Mouse (Mus musculus) cerebellum, adult 8-10 months (tissue): ENCODE results near the gene Tab2.

Source experiments
- DNase-seq: peaks from one replicate; pipeline ENCODE4 v3.0.0; 2022

Tab2 gene

DNA sequence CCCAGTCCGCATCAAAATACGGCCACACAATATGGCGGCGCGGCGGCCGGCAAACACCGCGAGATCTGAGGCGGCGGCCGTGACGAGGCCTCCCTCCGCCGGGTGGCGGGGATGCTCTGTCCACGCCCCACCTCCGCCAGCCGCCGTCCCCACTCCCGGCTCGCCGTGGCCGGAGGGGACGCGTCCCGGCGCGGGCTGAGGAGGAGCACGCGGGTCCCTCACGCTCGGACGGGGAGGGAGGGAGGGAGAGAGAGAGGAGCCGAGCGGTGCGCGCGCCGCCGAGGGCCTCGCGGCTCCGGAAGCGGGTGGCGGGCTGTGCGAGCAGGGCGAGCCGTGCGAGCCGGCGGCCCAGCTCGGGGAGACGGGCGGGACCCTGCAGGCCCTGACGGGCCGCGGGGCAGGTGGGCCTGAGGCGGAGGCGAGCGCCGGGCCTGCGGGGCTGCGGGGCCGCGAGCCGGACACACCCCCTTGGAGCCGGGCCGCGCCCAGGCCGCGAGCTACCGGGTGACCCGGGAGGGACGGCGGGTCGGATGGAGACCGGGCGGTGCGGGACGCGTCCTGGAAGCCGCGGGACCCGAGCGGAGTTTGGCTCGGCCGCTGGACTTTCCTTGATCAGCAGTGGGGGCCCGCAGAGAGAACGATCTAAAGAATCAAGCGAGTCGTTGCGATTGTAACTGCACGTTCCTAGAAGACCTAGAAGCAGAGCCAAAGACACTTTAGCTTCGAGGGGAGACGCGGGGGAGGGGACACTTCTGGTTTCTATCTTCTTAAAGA, at the start of gene Tab2:
Tab2 (minus strand) TSS at position 3 of the 774 bp plus-strand sequence.
- peak; percentile 88 for DNase-seq

DNA sequence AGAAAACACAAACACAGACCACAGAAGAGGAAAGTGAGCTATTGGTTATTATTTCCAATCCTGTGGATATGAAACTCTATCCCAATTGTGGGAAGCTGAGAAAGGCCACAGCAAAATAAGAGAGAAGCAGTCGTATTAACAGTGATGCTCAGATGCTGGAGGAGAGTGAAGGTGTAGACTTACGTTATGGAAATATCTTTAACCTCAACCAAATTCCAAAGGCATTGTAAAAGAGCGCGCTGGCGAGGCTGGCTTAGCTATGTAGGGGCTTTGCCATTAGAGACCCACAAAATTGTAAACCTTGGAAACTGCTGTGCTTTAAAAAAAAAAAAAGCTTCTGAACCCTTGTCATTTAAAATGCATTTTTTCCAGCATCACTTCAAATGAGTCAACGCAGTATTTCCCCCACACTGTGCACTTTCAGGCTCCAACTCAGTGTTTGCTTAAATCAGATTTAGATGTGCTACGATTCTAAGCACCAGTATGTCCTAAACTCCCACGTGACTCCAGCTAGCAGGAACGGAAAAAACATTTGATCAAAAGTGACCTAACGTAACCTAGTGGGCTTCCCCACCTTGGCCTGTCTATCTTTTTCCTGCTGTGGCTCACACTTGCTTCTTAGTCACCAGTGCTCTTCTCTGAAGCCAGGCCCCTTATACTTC, 36.4 kb upstream of the Tab2 start:
- no peak for DNase-seq

DNA sequence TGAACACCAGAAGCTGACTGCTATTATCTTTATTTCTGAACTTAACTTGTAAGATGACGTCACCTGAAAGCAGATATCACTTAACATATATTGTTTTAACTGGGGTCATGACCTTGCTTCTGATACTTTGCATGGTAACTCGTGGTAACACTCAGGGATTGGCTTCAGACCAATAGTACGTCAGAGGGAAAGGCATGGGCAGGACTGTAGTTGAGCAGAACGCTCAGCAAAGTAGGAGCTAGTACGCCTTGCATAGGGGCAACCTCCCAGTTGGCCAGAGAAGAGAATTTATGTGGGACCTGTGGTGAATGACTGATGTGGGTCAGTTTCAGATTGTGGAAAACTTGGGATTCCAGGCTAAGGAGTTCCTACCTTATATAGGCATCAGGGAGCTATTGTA, 35.6 kb upstream of the Tab2 start:
- DNase-seq = no peak

DNA sequence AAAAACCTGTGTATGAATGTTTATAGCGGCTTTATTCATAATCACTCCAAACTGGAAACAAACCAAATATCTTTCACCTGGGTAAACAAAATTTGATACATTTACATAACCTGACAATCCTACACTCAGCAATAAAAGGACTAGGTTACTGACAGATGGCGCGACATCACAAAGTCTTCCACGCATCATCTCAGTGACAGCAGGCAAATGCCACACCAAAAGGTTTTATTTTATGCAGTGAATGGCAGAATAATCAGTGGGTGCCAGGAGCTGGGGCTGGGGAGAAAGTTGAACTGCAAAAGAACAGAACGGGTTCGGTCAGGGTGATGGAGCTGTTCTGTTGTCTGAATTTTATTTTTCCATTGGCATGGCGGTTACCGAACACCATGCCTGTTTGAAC, 31.5 kb upstream of the Tab2 start:
- DNase-seq = no peak

DNA sequence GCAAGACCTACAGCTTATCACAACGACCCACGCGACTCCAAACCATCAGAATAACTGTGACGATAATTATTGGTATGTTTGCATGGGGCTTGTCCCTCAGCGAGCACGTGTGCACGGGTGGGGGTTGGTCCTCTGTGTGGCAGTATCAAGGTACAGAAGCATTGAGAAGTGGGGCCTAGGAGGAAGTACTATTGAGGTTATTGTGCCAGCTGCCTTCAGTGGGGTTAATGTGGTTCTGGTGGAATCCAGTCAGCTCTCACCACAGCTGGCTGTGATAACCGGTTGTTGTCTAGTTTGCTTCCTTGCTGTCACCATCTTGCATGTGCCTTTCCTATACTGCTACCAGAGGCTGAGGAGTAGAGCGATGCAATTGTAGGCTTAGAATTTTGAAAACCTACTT, 20.4 kb upstream of the Tab2 start:
- no peak for DNase-seq

DNA sequence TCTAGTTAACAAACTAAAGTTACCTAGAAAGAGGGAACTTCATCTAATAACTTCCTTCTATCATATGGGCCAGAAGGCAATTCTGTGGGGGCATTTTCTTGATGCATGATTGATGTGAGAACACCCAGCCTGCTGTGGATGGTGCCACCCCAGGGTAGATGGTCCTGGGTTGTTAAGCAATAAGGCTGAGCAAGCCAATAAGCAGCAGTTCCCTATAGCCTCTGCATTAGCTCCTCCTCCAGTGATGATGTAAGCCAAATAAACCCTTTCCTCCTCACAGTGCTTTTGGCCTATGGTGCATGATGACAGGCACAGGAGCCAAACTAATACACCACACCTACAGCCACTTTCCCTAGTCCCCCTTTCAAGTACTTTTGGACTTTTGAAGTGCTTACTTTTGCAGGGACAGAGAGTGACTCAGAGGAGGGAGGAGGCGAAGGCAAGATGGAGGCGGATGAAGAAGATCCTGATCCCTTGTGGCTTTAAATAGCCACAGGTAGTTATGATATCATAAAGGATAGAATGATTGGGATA, 12.8 kb upstream of the Tab2 start:
- no peak for DNase-seq

DNA sequence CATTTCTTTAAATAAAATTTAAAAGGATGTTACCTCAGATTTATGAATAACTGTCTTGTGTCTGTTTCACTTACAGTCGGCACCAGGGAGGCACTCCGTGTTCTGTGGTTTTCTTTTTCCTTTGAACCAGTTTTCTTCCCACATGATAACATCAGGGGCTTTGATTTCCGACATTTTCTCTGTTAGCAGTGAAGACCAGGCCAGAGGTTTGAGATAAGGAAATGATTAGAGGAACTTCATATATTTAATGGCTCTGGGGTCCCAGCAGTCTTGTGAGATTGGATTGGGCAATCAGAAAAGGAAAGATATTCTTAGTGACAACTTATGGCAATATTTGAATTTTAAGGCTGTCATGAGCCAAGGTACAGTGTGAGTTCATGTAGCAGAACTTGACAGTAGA, 11.1 kb upstream of the Tab2 start:
- DNase-seq = no peak

DNA sequence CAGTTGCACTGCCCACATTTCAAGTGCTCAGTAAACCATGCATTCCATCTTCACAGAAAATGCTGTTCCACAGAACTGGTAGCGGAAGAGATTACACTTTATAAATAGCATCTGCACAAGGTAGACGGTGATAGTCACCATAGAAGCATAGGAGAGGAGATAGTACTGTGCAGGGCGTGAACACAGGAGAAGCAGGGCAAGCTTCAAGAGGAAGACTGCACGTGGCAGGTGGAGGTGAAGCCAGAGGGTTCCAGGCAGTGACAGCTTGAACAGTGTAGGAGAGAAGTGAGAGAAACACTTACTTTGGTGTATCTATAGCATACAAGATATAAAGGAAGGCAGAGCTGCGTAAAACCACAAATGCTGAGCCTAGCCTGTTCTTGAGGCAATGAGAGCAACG, 3.0 kb upstream of the Tab2 start:
- no peak for DNase-seq

DNA sequence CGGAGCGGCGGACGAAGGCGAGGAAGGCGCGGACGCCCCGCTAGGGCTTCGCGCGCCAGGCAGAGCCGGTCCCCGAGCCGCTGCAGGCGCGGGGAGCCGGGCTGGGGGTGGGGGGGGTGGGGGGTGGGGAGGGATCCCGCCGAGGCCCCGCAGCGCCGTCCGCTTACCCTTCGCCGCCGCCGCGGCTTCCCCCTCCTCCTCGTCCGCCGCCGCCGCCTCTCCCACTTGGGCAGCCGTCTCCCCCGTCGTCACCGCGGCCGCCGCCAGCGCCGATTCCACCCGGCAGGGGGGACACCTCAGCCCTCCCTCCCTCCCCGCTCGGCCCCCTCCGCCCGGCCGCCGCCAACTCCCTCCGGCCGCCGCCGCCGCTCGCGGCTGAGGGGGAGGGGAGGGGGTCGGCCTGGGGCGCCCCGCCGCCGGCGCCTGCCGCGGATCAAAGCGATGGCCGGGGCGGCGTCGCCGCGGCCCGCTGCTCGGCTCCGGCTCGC, 352 bp downstream of the Tab2 start:
- peak; percentile 48 for DNase-seq

DNA sequence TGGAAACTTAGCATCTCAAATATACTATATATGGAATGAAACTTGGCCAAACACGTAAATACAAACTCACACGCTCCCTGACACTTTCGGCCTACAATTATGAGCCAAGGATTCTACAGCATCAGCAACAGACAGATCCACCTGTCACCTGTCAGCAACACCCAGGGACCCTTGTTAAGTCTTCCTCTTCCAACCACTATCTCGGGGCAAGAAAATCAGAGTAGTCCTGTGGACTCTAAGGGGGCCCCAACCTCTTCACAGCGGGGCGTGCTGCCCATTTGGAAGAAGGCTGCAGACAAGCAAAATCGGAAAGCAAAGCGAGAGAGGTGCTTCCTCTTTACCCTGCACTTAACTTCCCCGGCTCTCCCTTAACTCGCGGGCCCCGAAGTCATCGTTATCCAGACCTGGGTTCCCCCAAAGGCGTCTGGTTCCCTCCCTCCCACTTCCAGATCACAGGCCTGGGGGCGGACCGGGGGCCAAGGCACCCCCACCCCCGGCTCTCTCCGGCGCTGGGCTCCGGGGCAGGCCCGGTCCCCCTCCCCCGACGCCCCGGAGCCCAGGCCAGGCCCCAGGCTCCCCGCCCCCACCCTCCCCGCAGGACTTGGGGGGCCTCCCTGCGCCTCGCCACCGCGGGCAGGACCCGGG, 919 bp downstream of the Tab2 start:
- DNase-seq = peak; percentile 42

DNA sequence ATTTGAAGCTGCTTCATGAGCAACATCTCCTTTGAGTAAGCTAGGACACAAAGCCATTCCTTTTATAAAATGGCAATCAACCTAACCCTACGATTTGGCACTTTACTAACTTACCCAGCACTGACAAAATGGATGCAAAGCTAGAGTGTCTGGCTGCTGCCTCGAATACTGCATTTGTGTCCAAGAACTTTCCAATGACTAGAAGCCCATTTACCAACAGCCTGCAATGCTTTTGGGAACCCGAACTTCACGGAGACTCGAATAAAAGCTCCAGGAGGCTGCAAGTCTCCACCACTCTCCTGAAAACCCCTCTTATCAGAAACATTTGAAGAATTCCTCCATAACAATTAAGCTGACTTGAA, 1.4 kb downstream of the Tab2 start:
- no peak for DNase-seq

DNA sequence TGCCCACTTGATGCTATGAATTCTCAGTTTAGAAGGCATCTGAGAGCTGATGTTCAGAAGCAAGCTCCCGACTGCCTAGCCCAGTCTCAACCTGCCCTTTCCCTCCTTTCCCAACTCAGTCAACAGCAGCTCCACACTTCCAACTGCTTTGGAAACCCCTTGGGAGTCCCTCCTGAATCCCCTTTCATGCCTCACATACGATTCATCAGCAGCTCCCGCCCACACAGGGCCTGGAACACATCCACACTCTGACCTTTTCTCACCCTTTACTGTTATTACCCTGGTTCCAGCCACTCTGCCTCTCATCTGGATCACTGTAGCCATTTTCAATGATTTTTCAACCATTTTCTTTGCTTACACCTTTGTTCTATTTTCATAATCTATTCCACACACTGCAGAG, 13.0 kb downstream of the Tab2 start:
- no peak for DNase-seq

DNA sequence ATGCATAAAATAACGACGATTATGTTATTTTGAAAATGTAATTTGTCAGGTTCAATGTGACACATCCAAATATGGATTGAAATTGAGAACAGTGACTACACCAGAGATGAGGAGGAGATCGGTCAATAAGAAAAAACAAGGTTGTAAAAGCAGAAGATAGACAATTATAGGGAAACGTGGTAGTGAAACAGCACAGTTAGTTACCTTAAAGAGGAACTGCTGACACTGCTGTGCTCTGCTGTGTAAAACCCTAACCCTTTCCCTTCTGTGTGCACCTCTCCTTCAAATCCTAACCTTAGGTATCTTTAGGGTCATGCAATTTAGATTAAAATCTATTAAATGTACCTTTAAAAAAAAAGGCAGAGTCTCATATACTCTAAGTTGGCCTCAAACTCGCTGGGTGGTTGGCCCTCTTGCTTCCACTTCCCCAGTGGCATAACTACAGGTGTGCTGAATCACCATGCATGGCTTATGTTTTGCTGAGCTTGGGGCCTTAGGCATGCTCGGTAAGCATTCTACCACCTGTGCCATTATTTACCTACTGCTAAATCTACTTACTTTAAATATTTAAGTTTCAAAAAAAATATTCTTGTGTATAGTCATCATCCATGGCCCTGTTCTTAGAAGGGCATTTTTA, 19.4 kb downstream of the Tab2 start:
- DNase-seq = no peak

DNA sequence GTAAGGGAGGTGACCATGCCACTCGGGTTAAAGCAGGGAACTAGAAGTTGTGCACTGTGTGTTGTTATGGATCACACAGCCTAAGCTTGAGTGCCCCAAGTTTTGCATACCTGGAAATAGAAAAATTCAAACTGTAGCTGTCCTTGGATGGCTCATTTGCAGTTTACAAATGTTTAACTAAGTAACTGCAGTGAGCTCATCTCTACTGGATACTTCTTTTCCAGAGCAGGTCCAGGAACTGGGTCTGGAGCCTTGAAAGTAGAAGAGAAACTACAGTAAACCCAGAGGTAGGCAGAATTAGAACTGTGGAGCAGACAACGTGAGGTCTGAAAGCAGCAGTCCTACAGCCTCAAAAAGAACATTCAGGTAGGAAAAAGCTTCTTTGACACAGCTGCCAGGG, 23.1 kb downstream of the Tab2 start:
- DNase-seq = no peak

DNA sequence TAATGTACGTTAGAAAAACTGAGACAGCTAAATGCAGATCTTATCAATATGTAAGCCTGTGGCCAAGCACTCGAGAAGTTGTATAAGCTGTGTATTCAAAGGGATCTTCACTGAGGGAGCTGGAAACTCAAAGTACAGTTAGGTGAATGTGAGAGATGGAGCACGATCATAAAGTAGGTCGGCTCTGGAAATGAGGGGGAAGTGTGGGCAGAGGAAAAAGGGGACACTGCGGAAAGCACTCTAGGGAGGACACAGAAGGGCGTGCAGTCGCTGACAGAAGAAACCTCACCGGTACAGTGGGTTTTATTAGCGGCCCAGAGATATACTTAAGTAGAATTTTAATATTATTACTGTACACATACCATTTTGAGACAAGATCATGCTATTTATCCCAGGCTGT, 27.0 kb downstream of the Tab2 start:
- no peak for DNase-seq

DNA sequence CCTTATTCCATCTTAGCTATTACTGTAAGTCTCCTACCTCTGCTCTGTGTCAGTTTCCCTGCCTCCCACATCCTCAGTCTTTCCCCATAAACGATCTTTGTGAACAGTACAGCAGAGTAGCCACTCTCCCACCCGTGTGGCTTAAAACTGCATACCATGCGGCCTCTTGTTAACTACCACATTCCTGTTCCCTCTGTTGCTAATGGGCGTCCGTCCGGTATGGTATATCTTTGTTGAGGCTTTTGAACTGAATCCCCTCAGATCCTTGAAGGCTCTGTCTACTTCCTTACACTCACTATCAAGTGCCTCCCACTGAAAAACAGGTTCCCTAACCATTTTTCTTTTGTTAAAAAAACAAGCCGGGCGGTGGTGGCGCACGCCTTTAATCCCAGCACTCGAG, 30.5 kb downstream of the Tab2 start:
- DNase-seq = no peak

DNA sequence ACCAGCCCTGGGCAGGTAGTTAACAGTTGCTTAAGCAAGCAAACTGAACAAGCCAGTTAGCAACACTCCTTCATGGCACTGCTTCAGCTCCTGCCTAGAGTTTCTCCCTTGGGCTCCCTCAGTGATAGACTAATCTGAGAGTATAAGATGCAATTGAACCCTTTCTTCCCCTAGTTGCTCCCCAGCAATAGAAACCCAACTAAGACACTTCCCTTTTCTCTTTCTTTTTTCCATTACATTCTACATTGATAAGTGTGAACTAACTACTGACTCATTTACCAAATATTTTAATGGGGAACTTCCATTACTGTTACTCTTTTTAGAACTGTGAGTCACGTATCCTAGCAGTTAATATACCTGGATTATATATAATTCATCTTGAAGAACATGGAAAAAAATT, 32.6 kb downstream of the Tab2 start:
- DNase-seq = no peak

DNA sequence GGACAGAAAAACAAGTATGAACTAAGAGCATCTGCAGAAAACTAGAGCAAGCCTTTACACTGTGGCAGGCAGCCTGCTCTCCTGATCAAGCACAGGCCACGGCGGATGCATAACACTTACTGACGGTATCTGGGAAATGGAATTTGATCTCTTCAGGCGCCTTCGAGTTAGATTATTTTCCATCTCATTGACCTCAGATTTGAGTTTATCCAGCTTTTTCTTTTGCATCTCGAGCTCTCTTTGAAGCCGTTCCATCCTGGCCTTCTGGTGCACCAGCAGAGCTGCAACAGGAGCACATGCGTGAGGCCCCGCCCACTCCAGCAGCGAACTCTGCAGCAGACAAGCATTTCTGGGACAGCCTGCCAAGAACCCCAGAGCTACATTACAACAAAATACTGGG, 44.8 kb downstream of the Tab2 start:
- peak; percentile 35 for DNase-seq

DNA sequence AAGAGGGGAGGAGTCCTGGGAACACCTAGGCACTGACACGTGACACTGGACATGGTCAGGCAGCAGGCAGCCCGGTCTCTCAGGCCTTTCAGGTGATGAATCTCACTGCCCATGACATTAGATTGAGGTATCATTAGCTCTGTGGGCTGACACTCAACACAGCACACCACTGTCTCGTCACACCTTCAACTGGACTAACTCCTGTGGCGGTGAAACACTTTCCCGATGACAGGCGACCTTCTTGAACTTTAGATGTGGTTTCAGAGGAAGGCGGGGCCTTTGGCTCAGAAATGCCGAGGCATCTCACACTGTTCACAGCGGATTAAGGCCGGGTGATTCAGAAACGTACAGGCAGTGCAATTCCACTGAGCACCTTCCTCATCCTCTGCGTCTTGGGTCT, 48.9 kb downstream of the Tab2 start:
- no peak for DNase-seq

DNA sequence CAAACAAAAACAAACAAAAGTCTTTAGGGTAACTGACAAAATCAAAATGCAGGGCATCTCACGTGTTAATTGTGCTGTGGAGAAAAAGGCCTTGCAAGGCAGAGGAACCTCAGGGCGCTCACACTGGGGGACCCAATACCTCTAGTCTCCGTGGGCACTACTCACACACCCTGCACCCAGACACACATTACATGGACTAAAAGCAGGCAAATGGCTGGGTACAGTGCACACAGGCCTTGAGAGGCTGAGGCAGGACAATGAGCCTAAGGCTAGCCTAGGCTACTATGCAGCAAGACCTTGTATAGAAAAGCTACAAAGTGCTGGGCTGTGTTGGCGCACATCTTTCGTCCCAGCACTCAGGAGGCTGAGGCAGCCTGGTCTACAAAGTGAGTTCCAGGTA, 51.9 kb downstream of the Tab2 start:
- no peak for DNase-seq

DNA sequence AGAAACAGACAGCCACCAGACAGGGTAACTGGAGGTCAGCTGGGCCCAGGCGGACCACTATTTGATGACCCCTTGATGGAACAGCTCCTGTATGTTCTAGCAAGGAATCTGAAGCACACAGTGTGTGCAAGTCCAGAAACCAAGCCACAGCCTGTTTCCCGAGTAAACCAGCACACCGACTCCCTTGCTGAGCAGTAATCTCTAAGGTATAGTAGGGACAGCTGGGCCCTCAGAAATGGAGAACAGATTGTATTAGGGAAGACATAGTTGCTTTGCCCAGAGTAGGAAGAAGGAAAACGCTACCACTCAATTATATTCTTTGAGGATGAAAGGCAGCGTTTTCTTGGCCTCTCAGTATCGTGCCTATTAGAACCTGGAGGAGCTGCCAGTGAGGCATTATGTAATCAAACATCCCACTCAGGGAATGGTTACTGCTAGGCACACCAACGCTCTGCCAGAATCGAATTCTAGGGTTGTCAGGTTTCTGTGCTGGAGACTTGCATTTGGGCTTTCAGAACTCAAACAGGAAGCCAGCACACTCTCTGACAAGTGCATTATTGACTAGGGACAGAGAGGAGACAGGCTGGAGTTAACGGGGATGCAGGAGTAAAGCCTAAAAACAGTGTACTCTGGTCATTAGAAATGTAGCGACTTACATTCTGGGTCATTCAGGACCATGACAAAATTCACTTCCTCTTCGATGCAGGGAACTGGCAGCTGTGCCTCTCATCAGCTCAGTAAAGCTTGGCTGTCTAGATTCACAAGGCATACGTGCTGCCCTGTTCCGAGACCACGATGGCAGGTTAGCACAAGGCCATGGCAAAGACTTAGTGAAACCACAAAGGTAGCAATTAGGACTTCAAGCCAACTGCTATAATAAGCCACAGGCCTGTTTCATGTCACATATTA, 55.1 kb downstream of the Tab2 start:
- no peak for DNase-seq

DNA sequence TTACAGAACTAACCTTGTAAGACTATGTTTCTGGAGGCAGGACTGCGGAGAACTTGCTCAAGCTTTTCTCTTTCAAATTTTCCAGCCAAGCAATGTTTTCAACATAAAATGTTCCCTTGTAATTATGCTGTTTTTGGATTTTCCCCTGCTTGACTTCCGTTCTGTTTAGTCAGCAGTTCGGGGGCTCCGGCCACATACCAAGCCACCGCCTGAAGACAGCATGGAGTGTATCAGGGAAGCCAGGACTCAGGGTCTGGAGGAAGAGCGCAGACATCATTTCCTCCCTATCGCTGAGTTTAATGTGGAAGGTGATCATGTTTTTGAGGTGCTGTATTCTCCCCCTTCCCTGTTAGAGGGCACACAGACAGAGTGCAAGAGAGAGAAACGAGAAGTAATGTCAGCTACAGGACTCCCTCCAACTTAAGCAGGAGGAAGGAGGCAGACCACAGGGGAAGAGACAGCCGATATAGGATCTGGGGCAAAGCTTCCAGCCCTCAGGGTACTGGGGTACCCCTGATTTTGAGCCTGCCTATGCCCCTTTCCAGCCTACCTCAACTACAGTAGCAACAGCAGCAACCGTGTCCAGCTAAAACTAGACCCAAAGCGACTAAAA, 67.7 kb downstream of the Tab2 start:
- DNase-seq = no peak
